Mouse (Mus musculus) common myeloid progenitor, adult 5-6 weeks (primary cell): ENCODE results near the gene Vamp5. TPM values are rescaled to one million over a fixed set of nuclear protein-coding genes. Genes with fewer than 3 reads are reported as not detected.
A peak's percentile ranks its signal among the peaks of the same experiment; 100 is the strongest.

Source experiments
- ATAC-seq: replicated peaks from 2 replicates; pipeline ENCODE4 v1.8.0; 2016; ENCODE audit warnings: low read depth, mild to moderate bottlenecking, moderate TSS enrichment, inconsistent platforms; ENCODE audit not compliant: poor library complexity, severe bottlenecking
- total RNA-seq: library from RNA; stranded (forward); fragments of 200-1000, 187-1606 nt; gene quantifications from 2 replicates; pipeline ENCODE4 v1.2.3, GENCODE M21; 2017

The Vamp5 gene
- total RNA-seq = 83.8 and 85.7 TPM in 2 replicates

GRCm38 (mm10) chr6:72380131-72380770 lies at the start of gene Vamp5:
Gene Vamp5, minus strand, starts transcription at chr6:72380468.
- ATAC-seq = peak; percentile 70

GRCm38 (mm10) chr6:72429061-72429842 lies 49.0 kb upstream of the Vamp5 start:
- ATAC-seq = no peak

GRCm38 (mm10) chr6:72428036-72428435 lies 47.8 kb upstream of the Vamp5 start:
- ATAC-seq = peak; percentile 70

GRCm38 (mm10) chr6:72425646-72426045 lies 45.4 kb upstream of the Vamp5 start:
- ATAC-seq = no peak

GRCm38 (mm10) chr6:72420901-72421300 lies 40.6 kb upstream of the Vamp5 start:
- no peak for ATAC-seq

GRCm38 (mm10) chr6:72419806-72420205 lies 39.5 kb upstream of the Vamp5 start:
- ATAC-seq = no peak

- no peak for ATAC-seq
Measured at GRCm38 (mm10) chr6:72418279-72418678, 38.0 kb upstream of the Vamp5 start.

GRCm38 (mm10) chr6:72415964-72416772 lies 35.9 kb upstream of the Vamp5 start:
- no peak for ATAC-seq

GRCm38 (mm10) chr6:72415181-72415580 lies 34.9 kb upstream of the Vamp5 start:
- no peak for ATAC-seq

- peak; percentile 93 for ATAC-seq
Measured at GRCm38 (mm10) chr6:72414076-72414756, 33.9 kb upstream of the Vamp5 start, which contains the start of gene Ggcx. Gene Ggcx, plus strand, starts transcription at chr6:72414308.

- ATAC-seq = peak; percentile 35
Measured at GRCm38 (mm10) chr6:72410518-72410917, 30.2 kb upstream of the Vamp5 start.

- no peak for ATAC-seq
Measured at GRCm38 (mm10) chr6:72410003-72410402, 29.7 kb upstream of the Vamp5 start.

GRCm38 (mm10) chr6:72409567-72409966 lies 29.3 kb upstream of the Vamp5 start:
- no peak for ATAC-seq

- peak; percentile 93 for ATAC-seq
Measured at GRCm38 (mm10) chr6:72407119-72407518, 26.9 kb upstream of the Vamp5 start.

- no peak for ATAC-seq
Measured at GRCm38 (mm10) chr6:72405356-72405755, 25.1 kb upstream of the Vamp5 start.

GRCm38 (mm10) chr6:72401875-72402274 lies 21.6 kb upstream of the Vamp5 start:
- peak; percentile 83 for ATAC-seq

- no peak for ATAC-seq
Measured at GRCm38 (mm10) chr6:72399967-72400366, 19.7 kb upstream of the Vamp5 start.

- no peak for ATAC-seq
Measured at GRCm38 (mm10) chr6:72396837-72397251, 16.6 kb upstream of the Vamp5 start.

- no peak for ATAC-seq
Measured at GRCm38 (mm10) chr6:72392341-72392740, 12.1 kb upstream of the Vamp5 start.
